Mouse (Mus musculus): Measurements from ENCODE around the gene Gm10972. TPM values are rescaled to one million over a fixed set of nuclear protein-coding genes. Genes with fewer than 3 reads are reported as not detected.
"Not testable (repeated sequence)": the region's sequence is repeated elsewhere in the genome, so short reads cannot be mapped to it uniquely, and the experiment has no call there.

Gm10972 gene
- not detected in 2 replicates for polyA plus RNA-seq (2016; fragmentation: Nextera tagmentation; extraction: Ambion mirVana)

DNA sequence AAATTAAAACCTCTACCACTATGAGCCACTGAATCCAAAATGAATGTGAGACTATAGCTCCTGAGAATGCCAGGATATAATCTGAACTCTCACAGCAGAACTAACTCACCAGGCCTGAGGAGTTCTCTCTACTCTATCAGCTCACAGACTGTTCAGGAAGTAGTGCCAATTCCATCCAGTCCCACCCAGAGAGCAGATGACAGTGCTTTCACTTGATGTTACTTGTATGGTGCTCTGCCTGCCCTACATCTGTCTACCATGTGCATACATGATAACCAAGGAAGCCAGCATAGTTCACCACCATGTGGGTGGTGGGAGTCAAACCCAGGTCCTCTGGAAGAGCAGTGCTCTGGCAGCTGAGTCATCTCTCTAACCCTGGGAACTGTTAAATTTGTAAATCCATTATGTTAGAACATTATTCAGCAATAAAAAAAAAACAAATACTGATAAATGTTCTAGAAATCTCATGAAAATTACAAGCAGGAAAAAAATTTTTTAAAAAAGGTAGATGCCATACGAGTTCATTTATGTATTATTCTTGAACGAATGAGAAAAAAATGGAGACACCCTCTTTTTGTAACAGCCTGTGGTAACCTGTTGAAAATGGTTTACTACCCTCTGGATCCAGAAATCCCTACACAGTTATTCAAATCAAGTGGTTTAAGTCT, at the start of gene Gm10972:
TSS of gene Gm10972 (plus strand) at position 618 of the 668 bp plus-strand sequence.
- WGBS: 87% methylated on average over 2 of the region's 2 CpGs

DNA sequence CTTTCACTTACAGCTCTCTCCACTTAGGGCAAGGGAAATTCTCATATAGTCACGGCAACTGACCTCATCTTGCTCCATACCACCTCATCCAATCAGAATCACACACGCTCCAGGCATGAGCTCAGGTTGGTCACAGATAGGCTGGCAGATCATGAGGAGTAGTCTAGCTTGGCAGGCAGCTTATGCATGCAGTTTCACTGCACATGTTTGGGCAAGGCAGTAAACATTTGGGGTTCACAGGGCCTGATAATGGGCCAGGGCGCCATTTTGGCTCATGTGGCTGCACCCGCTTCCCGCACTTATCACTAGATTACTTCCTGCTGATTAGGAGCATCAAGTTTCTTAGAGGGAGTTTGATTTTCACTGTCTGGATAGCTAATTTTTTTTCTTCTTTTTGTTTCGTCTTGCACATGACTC, 47.0 kb upstream of the Gm10972 start:
- no peak overlapping the region for H3K4me3 ChIP-seq
- no peaks in the 10 kb centered on the region for H3K27me3 ChIP-seq (ENCODE audit: low read depth, poor library complexity, severe bottlenecking)
- no peak for DNase-seq (ENCODE audit: low spot score)
- no peak overlapping the region for H3K27ac ChIP-seq
- H3K4me1 ChIP-seq: no peaks in the 10 kb centered on the region
- H3K9me3 ChIP-seq (replicated peaks): no peaks in the 10 kb centered on the region
- H3K36me3 ChIP-seq: no peaks in the 10 kb centered on the region
- 91% methylated on average over 6 of the region's 6 CpGs for WGBS

More for the DNA sequence above, at the start of gene Gm10972:
- not testable (repeated sequence) for DNase-seq (ENCODE audit: low spot score); H3K27me3 ChIP-seq (ENCODE audit: low read depth, poor library complexity, severe bottlenecking); H3K9me3 ChIP-seq (replicated peaks); H3K4me3 ChIP-seq; H3K4me1 ChIP-seq; H3K36me3 ChIP-seq; H3K27ac ChIP-seq

DNA sequence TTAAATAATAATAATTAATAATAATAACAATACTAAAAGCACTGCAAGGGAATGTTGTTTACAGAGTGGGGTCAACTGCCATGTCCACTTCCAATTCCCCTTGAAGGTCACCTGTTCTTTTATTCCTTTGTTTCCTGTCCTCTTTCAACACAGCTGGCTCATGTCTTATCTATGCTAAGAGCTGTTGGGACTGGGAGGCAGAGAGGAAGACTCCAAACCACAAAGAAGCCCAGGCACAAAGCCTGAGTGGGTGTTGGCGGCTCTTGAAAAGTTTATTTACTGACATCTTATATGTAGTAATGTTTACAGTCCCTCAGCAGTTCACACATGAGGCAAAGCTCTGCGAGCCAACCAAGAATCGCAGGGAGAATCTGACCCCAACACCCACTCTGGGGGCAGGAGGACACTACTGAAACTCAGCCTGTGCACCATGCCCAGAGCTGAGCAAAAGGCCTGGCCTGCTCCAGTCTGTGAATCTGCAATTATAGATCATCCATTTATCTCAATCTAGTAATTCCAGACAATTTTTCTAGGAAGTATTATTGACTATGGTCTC, 45.6 kb upstream of the Gm10972 start:
- Histone ChIP-seq H3K27ac (no peak overlapping the region), H3K27me3 (ENCODE audit: low read depth, poor library complexity, severe bottlenecking) (no peaks in the 10 kb centered on the region), H3K36me3 (no peaks in the 10 kb centered on the region), H3K9me3 (replicated peaks) (no peaks in the 10 kb centered on the region), H3K4me1 (no peaks in the 10 kb centered on the region), H3K4me3 (no peak overlapping the region)
- WGBS: 87% methylated on average over 3 of the region's 3 CpGs
- DNase-seq (ENCODE audit: low spot score): no peak

DNA sequence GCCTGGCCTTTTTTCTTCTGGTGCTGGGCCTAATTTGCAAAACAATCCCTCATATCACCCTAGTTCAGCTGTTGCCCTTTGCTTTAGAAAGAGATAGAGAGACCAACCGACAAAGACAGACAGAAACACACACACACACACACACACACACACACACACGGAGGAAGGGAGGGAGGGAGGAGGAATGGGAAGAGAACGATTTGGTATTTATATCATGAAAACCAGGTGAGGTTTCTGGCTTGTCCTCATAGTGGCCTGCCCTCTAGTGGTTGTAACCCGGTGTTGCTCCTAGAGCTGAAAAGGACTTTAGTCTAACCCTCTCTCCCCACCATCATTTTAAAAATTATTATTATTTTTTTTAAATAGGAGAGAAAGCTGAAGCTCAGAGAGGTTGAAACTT, 41.0 kb upstream of the Gm10972 start:
- Histone ChIP-seq H3K4me3 (no peak overlapping the region), H3K27ac (no peak overlapping the region), H3K4me1 (no peaks in the 10 kb centered on the region), H3K9me3 (replicated peaks) (no peaks in the 10 kb centered on the region), H3K36me3 (no peaks in the 10 kb centered on the region), H3K27me3 (ENCODE audit: low read depth, poor library complexity, severe bottlenecking) (no peaks in the 10 kb centered on the region)
- peak; percentile 70 for DNase-seq (ENCODE audit: low spot score)
- WGBS: 4% methylated on average over 4 of the region's 4 CpGs

DNA sequence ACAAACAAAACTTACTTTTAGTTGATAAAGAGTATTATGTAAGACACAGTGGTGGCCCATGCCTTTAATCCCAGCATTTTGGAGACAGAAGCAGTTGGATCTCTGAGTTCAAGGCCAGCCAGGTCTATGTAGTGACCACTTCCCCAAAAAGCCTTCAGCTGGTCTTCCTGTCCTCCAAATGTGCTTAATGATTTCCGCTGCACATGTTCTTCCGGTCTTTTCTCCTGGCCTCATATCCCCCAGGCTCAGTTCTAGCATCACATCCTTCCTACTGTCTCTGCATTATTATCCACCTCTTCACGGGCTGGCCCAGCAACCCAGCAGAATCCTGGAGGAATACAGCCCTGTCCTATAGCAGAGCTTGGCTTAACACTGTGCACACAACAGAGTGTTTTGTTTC, 33.3 kb upstream of the Gm10972 start:
- WGBS: 88% methylated on average over 3 of the region's 3 CpGs
- no peaks in the 10 kb centered on the region for H3K9me3 ChIP-seq (replicated peaks)
- H3K4me1 ChIP-seq: peaks cover 5% of the 10 kb centered on the region; the same call in 1 of the 2 replicates
- H3K36me3 ChIP-seq: no peaks in the 10 kb centered on the region
- no peak overlapping the region for H3K4me3 ChIP-seq
- no peaks in the 10 kb centered on the region for H3K27me3 ChIP-seq (ENCODE audit: low read depth, poor library complexity, severe bottlenecking)
- no peak for DNase-seq (ENCODE audit: low spot score)
- H3K27ac ChIP-seq: no peak overlapping the region

DNA sequence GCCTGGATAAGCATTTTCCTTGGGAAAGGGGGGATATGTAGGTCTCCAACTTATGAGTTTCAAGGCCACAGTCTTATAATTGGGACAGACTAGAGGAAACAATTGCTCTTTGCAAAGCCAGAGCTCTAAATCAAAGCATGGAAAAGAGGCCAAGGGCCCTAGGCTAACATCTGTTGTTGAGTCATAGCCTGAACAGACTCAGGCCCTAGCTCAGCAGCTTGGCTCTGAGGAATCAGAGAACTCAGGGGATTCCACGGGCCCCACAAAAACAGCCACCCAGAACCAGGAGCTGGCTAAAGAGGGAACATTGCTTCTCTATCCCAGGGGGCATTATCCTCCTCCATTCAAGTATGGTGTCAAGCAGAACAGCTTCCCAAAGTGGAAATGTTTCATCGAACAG, 32.3 kb upstream of the Gm10972 start:
- Histone ChIP-seq H3K27me3 (ENCODE audit: low read depth, poor library complexity, severe bottlenecking) (no peaks in the 10 kb centered on the region), H3K36me3 (no peaks in the 10 kb centered on the region), H3K4me1 (peaks cover 5% of the 10 kb centered on the region; the same call in 1 of the 2 replicates), H3K27ac (no peak overlapping the region), H3K9me3 (replicated peaks) (no peaks in the 10 kb centered on the region), H3K4me3 (no peak overlapping the region)
- no peak for DNase-seq (ENCODE audit: low spot score)
- WGBS: 82% methylated on average over 2 of the region's 2 CpGs

DNA sequence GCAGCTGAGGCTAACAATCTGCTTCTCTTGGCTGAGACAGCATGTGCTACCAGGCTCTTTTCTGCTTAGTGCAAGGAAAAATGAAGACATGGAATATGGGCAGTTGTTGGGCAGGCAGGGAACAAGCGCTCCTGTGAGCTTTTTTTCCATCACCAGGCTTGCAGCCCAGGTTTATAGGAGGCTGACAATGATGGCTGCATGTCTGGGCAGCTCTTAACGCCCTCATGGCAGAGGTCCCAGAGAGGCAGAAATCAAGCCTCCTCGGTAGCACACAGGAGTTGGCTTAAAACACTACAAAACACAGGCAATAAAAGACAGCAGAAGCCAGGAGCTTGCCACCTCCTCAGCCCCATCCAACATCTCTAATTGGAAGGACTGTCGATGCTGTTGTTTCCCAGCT, 31.6 kb upstream of the Gm10972 start:
- H3K4me1 ChIP-seq: peaks cover 5% of the 10 kb centered on the region; the same call in 1 of the 2 replicates
- DNase-seq (ENCODE audit: low spot score): no peak
- H3K9me3 ChIP-seq (replicated peaks): no peaks in the 10 kb centered on the region
- H3K27me3 ChIP-seq (ENCODE audit: low read depth, poor library complexity, severe bottlenecking): no peaks in the 10 kb centered on the region
- WGBS: 40% methylated on average over 4 of the region's 4 CpGs
- H3K4me3 ChIP-seq: no peak overlapping the region
- H3K36me3 ChIP-seq: no peaks in the 10 kb centered on the region
- H3K27ac ChIP-seq: no peak overlapping the region

DNA sequence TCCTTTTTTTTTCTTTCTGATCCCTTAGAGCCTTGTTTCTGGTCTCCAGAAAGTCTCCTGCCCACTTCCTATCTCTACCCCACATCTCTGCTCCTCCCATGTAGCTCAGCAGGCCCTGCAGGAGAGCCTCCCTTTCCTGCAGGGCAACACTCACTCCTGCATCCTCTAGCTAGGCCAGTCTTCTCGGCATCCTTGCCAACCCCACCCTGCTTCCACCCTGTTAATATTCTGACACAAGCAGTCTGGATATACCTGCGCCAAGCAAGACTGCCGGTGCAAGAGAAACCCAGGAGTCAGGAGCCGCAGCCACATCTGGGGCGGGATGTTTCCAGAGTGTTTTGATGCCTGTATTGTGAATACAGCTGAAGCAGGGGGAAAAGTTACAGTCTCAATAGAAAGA, 31.1 kb upstream of the Gm10972 start:
- no peaks in the 10 kb centered on the region for H3K36me3 ChIP-seq
- H3K4me1 ChIP-seq: peaks cover 5% of the 10 kb centered on the region; the same call in 1 of the 2 replicates
- no peak overlapping the region for H3K27ac ChIP-seq
- no peaks in the 10 kb centered on the region for H3K27me3 ChIP-seq (ENCODE audit: low read depth, poor library complexity, severe bottlenecking)
- no peak for DNase-seq (ENCODE audit: low spot score)
- no peak overlapping the region for H3K4me3 ChIP-seq
- 75% methylated on average over 5 of the region's 5 CpGs for WGBS
- H3K9me3 ChIP-seq (replicated peaks): no peaks in the 10 kb centered on the region

DNA sequence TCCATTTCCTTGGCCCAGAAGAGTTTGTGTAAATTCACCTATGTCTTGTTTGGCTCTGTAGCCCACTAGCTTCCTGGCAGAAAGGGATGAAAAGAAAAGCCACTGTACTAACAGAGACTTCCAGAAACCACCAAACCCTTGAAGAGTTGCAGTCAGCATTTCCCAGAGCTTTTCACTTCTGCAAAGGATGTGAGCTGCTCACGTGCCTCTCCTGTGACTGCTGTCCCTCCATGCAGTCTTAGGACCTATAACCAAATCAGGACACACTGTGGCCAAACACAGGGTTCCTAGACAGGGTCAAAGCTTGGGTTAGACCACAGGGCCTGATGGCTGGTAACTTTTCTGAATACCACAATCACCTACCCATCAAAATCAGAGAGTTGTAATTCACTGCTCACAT, 30.6 kb upstream of the Gm10972 start:
- H3K27ac ChIP-seq: no peak overlapping the region
- H3K4me3 ChIP-seq: no peak overlapping the region
- 83% methylated on average over 1 of the region's 1 CpGs for WGBS
- peaks cover 5% of the 10 kb centered on the region; the same call in 1 of the 2 replicates for H3K4me1 ChIP-seq
- no peaks in the 10 kb centered on the region for H3K9me3 ChIP-seq (replicated peaks)
- H3K36me3 ChIP-seq: no peaks in the 10 kb centered on the region
- H3K27me3 ChIP-seq (ENCODE audit: low read depth, poor library complexity, severe bottlenecking): no peaks in the 10 kb centered on the region
- no peak for DNase-seq (ENCODE audit: low spot score)

DNA sequence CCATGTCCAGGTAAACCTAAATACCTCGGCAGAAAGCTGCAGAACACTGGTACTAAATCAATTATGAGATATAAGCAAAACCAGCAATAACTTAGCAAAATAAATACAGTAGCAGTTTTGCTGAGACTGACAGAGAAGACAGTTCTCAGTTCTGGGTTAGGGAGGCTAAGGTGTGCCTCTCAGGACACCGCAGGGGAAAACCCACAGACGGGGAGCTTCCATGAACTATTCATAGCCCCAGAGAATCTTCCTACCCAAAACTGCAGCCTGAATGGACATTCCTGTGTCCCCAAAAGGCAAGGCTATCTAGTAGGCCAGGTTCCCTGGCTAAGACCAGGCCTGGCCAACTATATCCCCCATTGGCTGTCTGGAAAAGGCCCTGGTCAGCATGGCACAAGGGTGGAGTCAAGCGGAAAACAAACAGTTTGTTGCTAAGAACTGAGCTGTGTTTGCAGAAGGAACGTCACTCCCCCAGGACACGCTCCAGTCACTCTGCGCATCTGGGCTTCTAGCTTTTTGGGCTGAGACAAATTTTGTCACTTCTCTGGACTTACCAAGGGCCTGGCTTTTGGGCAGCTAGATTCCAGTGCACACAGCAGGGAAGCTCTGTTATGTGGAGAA, 29.5 kb upstream of the Gm10972 start:
- no peak for DNase-seq (ENCODE audit: low spot score)
- H3K4me1 ChIP-seq: peaks cover 5% of the 10 kb centered on the region; the same call in 1 of the 2 replicates
- no peak overlapping the region for H3K4me3 ChIP-seq
- no peaks in the 10 kb centered on the region for H3K9me3 ChIP-seq (replicated peaks)
- H3K36me3 ChIP-seq: no peaks in the 10 kb centered on the region
- WGBS: 79% methylated on average over 7 of the region's 7 CpGs
- no peaks in the 10 kb centered on the region for H3K27me3 ChIP-seq (ENCODE audit: low read depth, poor library complexity, severe bottlenecking)
- H3K27ac ChIP-seq: no peak overlapping the region; the same call in 1 of the 2 replicates

DNA sequence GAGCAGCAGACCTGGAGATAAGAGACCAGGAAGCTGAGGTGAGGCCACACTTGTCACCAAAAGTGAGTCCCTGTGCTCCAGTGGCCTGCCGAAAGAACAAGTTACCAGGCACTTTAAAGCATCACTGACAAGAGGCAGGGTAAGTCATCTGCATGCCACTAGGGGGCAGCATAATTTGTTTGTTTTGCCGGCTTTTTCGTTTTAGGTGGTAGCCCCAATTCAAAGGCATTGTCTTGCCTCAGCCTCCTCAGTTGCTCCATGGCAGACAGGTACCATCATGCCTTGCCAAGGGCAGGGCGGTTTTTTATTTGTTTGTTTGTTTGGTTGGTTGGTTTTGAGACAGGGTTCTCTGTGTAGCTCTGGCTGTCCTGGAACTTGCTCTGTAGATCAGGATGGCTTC, 26.2 kb upstream of the Gm10972 start:
- H3K4me1 ChIP-seq: peaks cover 5% of the 10 kb centered on the region; the same call in 1 of the 2 replicates
- peak; percentile 40 for DNase-seq (ENCODE audit: low spot score)
- no peak overlapping the region for H3K27ac ChIP-seq
- H3K9me3 ChIP-seq (replicated peaks): no peaks in the 10 kb centered on the region
- H3K27me3 ChIP-seq (ENCODE audit: low read depth, poor library complexity, severe bottlenecking): no peaks in the 10 kb centered on the region
- H3K4me3 ChIP-seq: no peak overlapping the region
- 78% methylated on average over 4 of the region's 4 CpGs for WGBS
- no peaks in the 10 kb centered on the region for H3K36me3 ChIP-seq

DNA sequence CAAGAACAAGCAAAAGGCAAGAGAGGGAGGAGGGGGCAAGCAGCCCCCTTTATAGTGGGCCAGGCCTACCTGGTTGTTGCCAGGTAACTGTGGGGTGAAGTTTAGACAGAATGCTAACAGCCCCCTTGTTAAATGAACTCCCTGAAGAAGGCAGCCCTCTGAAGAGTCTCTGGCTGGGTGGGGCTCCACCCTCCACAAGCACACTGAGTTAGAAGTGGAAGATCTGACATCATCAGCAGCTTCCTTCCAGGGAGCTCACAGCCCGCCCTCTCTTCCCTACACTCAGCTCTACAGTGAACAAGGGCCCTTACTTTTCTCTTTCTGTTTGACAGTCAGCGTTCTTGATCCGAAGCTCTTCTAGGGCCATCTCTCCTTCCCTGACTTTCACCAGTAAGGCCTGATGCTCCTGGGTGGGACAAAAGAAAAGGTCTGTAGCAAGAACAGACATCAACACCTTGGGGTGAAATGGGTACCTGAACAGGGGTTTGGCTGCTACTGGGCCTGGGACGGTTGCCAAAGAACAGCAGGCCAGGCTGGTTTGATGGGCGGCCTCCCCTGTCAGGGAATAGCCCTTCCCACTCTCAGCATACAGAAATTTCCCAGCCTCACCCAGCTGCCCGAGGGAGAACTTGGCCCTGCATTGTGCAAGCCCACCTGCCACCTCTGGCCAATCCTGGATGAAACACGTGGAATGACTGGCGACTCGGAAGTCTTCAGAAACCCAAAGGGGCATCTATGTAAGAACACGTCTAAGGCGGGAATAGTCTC, 21.0 kb upstream of the Gm10972 start:
- Histone ChIP-seq H3K27ac (no peak overlapping the region), H3K4me1 (no peaks in the 10 kb centered on the region), H3K36me3 (no peaks in the 10 kb centered on the region), H3K27me3 (ENCODE audit: low read depth, poor library complexity, severe bottlenecking) (no peaks in the 10 kb centered on the region), H3K4me3 (no peak overlapping the region), H3K9me3 (replicated peaks) (no peaks in the 10 kb centered on the region)
- whole genome bisulfite sequencing: 90% methylated on average over 11 of the region's 11 CpGs
- DNase-seq (ENCODE audit: low spot score): no peak

DNA sequence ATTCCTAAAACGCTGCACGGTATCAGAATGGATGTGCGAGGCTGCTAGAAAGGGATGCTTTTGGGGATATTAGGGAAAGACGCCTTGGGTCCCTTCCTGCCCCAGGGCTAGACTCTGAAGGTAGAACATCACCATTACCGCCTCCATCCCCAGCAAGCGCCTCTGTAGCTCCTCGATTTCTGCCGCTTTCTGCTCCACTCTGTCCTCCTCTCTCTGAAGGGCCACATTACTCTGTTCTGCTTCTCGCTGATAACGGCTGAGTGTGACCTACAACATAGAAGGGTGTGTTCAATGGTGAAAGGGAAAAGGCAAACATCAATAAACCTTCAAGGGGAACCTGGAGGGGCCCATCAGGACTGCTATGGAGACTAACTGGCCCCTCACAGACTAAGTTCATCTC, 20.4 kb upstream of the Gm10972 start:
- no peak for DNase-seq (ENCODE audit: low spot score)
- Histone ChIP-seq H3K9me3 (replicated peaks) (no peaks in the 10 kb centered on the region), H3K27me3 (ENCODE audit: low read depth, poor library complexity, severe bottlenecking) (no peaks in the 10 kb centered on the region), H3K4me3 (no peak overlapping the region), H3K27ac (no peak overlapping the region), H3K4me1 (no peaks in the 10 kb centered on the region), H3K36me3 (no peaks in the 10 kb centered on the region)
- WGBS: 94% methylated on average over 10 of the region's 10 CpGs
